Comparison of ENCODE assay signal across 8 mouse cellular contexts in the genomic region with DNA sequence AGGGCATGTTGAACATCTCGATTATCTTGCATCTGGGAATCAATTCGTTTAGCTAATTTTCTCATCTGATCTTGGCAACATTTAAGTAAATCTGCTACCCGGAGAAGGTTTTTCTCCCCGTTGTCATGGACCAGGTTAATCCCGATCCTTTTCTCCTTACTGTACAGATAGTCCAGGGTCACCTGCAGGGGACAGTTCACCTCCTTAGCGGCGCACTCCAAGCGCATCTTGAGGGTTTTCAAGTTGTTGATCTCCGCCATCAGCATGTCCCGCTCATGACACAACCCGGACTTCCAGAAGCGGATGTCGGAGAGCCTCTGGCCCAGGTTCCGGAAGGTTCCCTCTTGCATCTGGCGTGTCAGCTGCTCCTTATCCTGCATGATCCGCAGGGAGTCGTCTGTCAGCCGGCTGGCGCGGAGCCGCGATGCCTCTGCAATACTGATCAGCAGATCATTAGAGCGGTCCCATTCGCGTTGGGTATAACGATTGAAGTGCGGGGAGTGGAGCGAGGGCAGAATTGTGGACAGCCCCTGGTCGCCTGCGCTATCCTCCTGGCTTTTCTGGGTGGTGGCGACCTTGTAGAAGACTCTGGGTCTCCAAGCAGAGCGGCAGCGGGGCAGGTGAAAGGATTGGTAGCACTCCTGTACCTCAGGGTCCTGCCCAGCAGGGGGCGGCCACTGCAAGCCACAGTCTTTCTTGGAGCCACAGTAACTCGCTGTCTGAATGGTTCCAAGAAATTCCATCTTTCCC. TPM values are rescaled to one million over a fixed set of nuclear protein-coding genes. Genes with fewer than 3 reads are reported as not detected.
DNase-seq lines count a peak whose midpoint lies in the region; ATAC-seq and TF ChIP-seq lines count a peak whose summit lies in the region.

No protein-coding gene starts in this region.

- peak overlapping the region; percentile 36 for H3K4me3 ChIP-seq in embryonic facial prominence, embryonic 15.5 days (replicated peaks)
- H3K4me3 ChIP-seq in heart, embryonic 10.5 days = peak overlapping the region; percentile 60
- H3K4me3 ChIP-seq in kidney, embryonic 14.5 days (ENCODE audit: low read length) = peak overlapping the region; percentile 31
- H3K4me3 ChIP-seq in limb, embryonic 14.5 days (replicated peaks; ENCODE audit: low read length) = peak overlapping the region; percentile 33
- H3K4me3 ChIP-seq in midbrain, embryonic 16.5 days (ENCODE audit: low read depth, low read length) = peak overlapping the region; percentile 43

- H3K4me2 ChIP-seq in embryonic facial prominence, embryonic 15.5 days (replicated peaks) = peak overlapping the region; percentile 77
- peak overlapping the region; percentile 59 for H3K4me2 ChIP-seq in kidney, embryonic 14.5 days (replicated peaks; ENCODE audit: low read depth, low read length)
- H3K4me2 ChIP-seq in limb, embryonic 14.5 days (replicated peaks; ENCODE audit: low read depth, low read length, severe bottlenecking) = peak overlapping the region; percentile 63
- H3K4me2 ChIP-seq in midbrain, embryonic 16.5 days (ENCODE audit: low read length) = peak overlapping the region; percentile 85

- no peak for TF ChIP-seq POLR2A in limb, embryonic 14.5 days (IDR thresholded peaks at IDR 0.05; ENCODE audit: borderline replicate concordance, extremely low read depth, insufficient read depth, insufficient read length)

- H3K27me3 ChIP-seq in embryonic facial prominence, embryonic 15.5 days = no peaks in the 10 kb centered on the region
- peaks cover 11% of the 10 kb centered on the region for H3K27me3 ChIP-seq in heart, embryonic 10.5 days (ENCODE audit: insufficient read depth, poor library complexity, severe bottlenecking)
- peaks cover 6% of the 10 kb centered on the region; the same call in 1 of the 2 replicates for H3K27me3 ChIP-seq in kidney, embryonic 14.5 days (ENCODE audit: control insufficient read depth, insufficient read depth, low read length)
- H3K27me3 ChIP-seq in limb, embryonic 14.5 days (ENCODE audit: control insufficient read depth, insufficient read depth, low read length) = peaks cover 8% of the 10 kb centered on the region; the same call in 1 of the 2 replicates
- H3K27me3 ChIP-seq in midbrain, embryonic 16.5 days (ENCODE audit: control insufficient read depth, insufficient read depth, low read depth, low read length) = no peaks in the 10 kb centered on the region

- ATAC-seq in embryonic facial prominence, embryonic 15.5 days (ENCODE audit: insufficient number of reproducible peaks, low FRiP score, low TSS enrichment, low read depth) = no peak
- peak; percentile 60; the same call in 1 of the 2 replicates for ATAC-seq in kidney, embryonic 14.5 days (ENCODE audit: low FRiP score, low TSS enrichment)
- peak; percentile 50; the same call in 1 of the 2 replicates for ATAC-seq in limb, embryonic 14.5 days (ENCODE audit: low FRiP score, low read depth)
- ATAC-seq in midbrain, embryonic 16.5 days = peak; percentile 91

- peak; percentile 70 for DNase-seq in 3T3-L1 (ENCODE audit: low read depth, low spot score)
- DNase-seq in adrenal gland, postnatal 4 days (ENCODE audit: low spot score in 2 of 2) = peak; percentile 51 to 60
- peak; percentile 84 for DNase-seq in heart, embryonic 10.5 days (ENCODE audit: low spot score)
- DNase-seq in limb, embryonic 14.5 days (ENCODE audit: low spot score) = peak; percentile 71
- peak; percentile 59 to 66 for DNase-seq in spleen, postnatal 14 days (ENCODE audit: low spot score in 2 of 2)

- H3K27ac ChIP-seq in embryonic facial prominence, embryonic 15.5 days (replicated peaks) = no peak overlapping the region
- H3K27ac ChIP-seq in heart, embryonic 10.5 days = peak overlapping the region; percentile 67; the same call in 1 of the 2 replicates
- H3K27ac ChIP-seq in kidney, embryonic 14.5 days (ENCODE audit: low read depth, low read length) = no peak overlapping the region
- no peak overlapping the region for H3K27ac ChIP-seq in limb, embryonic 14.5 days (replicated peaks; ENCODE audit: low read depth, low read length)
- 0 out of 2 replicates have a peak overlapping the region, but pooled peaks have one; percentile 42 for H3K27ac ChIP-seq in midbrain, embryonic 16.5 days (ENCODE audit: low read length)

- 17% methylated on average over 35 of the region's 35 CpGs for WGBS in embryonic facial prominence, embryonic 15.5 days
- 15% methylated on average over 35 of the region's 35 CpGs for whole genome bisulfite sequencing in heart, embryonic 10.5 days
- WGBS in kidney, embryonic 14.5 days = 20% methylated on average over 35 of the region's 35 CpGs
- 19% methylated on average over 35 of the region's 35 CpGs for WGBS in limb, embryonic 14.5 days
- WGBS in midbrain, embryonic 16.5 days = 14% methylated on average over 35 of the region's 35 CpGs

- no peaks in the 10 kb centered on the region for H3K36me3 ChIP-seq in embryonic facial prominence, embryonic 15.5 days
- no peaks in the 10 kb centered on the region for H3K36me3 ChIP-seq in heart, embryonic 10.5 days
- H3K36me3 ChIP-seq in kidney, embryonic 14.5 days (ENCODE audit: control insufficient read depth, insufficient read depth, low read length) = no peaks in the 10 kb centered on the region
- no peaks in the 10 kb centered on the region for H3K36me3 ChIP-seq in limb, embryonic 14.5 days (ENCODE audit: control insufficient read depth, insufficient read depth, low read length)
- H3K36me3 ChIP-seq in midbrain, embryonic 16.5 days (ENCODE audit: control insufficient read depth, insufficient read depth, low read length) = no peaks in the 10 kb centered on the region

- H3K9me3 ChIP-seq in embryonic facial prominence, embryonic 15.5 days (replicated peaks) = no peaks in the 10 kb centered on the region
- no peaks in the 10 kb centered on the region for H3K9me3 ChIP-seq in heart, embryonic 10.5 days
- no peaks in the 10 kb centered on the region for H3K9me3 ChIP-seq in kidney, embryonic 14.5 days (ENCODE audit: control insufficient read depth, low read length)
- no peaks in the 10 kb centered on the region for H3K9me3 ChIP-seq in limb, embryonic 14.5 days (ENCODE audit: control insufficient read depth, low read length)
- no peaks in the 10 kb centered on the region for H3K9me3 ChIP-seq in midbrain, embryonic 16.5 days (replicated peaks; ENCODE audit: control insufficient read depth, low read length, poor library complexity, severe bottlenecking)

- peak overlapping the region; percentile 26; the same call in 1 of the 2 replicates for H3K9ac ChIP-seq in embryonic facial prominence, embryonic 15.5 days
- no peak overlapping the region; the same call in 1 of the 2 replicates for H3K9ac ChIP-seq in kidney, embryonic 14.5 days (ENCODE audit: low read depth, low read length)
- peak overlapping the region; percentile 41 for H3K9ac ChIP-seq in limb, embryonic 14.5 days (ENCODE audit: low read depth, low read length, severe bottlenecking)
- H3K9ac ChIP-seq in midbrain, embryonic 16.5 days (ENCODE audit: low read depth, low read length) = peak overlapping the region; percentile 68

- H3K4me1 ChIP-seq in embryonic facial prominence, embryonic 15.5 days = 0 out of 2 replicates have a peak, but pooled peaks cover 3% of the 10 kb centered on the region
- H3K4me1 ChIP-seq in heart, embryonic 10.5 days = peaks cover 7% of the 10 kb centered on the region
- no peaks in the 10 kb centered on the region for H3K4me1 ChIP-seq in kidney, embryonic 14.5 days (ENCODE audit: control insufficient read depth, insufficient read depth, low read length)
- H3K4me1 ChIP-seq in limb, embryonic 14.5 days (ENCODE audit: control insufficient read depth, insufficient read depth, low read length) = no peaks in the 10 kb centered on the region
- H3K4me1 ChIP-seq in midbrain, embryonic 16.5 days (ENCODE audit: control insufficient read depth, insufficient read depth, low read length) = peaks cover 4% of the 10 kb centered on the region; the same call in 1 of the 2 replicates

RNA-seq across cellular contexts. Expression of gene 4430402I18Rik, which starts 7.4 kb away (rescaled TPM):
- total RNA-seq in adrenal gland, postnatal 4 days (2021) = 1 to 10 TPM; 6.3 to 6.4 TPM
- 2.4 and 3.6 TPM in 2 replicates for polyA plus RNA-seq in embryonic facial prominence, embryonic 15.5 days (2015; fragmentation: Nextera tagmentation; extraction: Ambion mirVana)
- polyA plus RNA-seq in heart, embryonic 10.5 days (2016; fragmentation: Nextera tagmentation; extraction: Ambion mirVana) = 2.1 and 5.7 TPM in 2 replicates
- polyA plus RNA-seq in kidney, embryonic 14.5 days (2014; fragmentation: Nextera tagmentation; extraction: Ambion mirVana) = 2.8 and 3.0 TPM in 2 replicates
- 0.59 and 1.0 TPM in 2 replicates for polyA plus RNA-seq in limb, embryonic 14.5 days (2012; rRNA removed)
- 1.0 and 1.5 TPM in 2 replicates for polyA plus RNA-seq in limb, embryonic 14.5 days (2014; fragmentation: Nextera tagmentation; extraction: Ambion mirVana)
- polyA plus RNA-seq in midbrain, embryonic 16.5 days (2015; fragmentation: Nextera tagmentation; extraction: Ambion mirVana) = 0.78 and 1.4 TPM in 2 replicates

RNA-seq across cellular contexts. Expression of gene Plpp6, which starts 11.3 kb away (rescaled TPM):
- total RNA-seq in adrenal gland, postnatal 4 days (2021) = 10 to 100 TPM; 22.7 to 26.9 TPM
- 7.3 and 9.1 TPM in 2 replicates for polyA plus RNA-seq in embryonic facial prominence, embryonic 15.5 days (2015; fragmentation: Nextera tagmentation; extraction: Ambion mirVana)
- polyA plus RNA-seq in heart, embryonic 10.5 days (2016; fragmentation: Nextera tagmentation; extraction: Ambion mirVana) = 4.6 and 6.1 TPM in 2 replicates
- 6.5 and 12.5 TPM in 2 replicates for polyA plus RNA-seq in kidney, embryonic 14.5 days (2014; fragmentation: Nextera tagmentation; extraction: Ambion mirVana)
- polyA plus RNA-seq in limb, embryonic 14.5 days (2012; rRNA removed) = 5.8 and 6.8 TPM in 2 replicates
- 9.4 and 9.6 TPM in 2 replicates for polyA plus RNA-seq in limb, embryonic 14.5 days (2014; fragmentation: Nextera tagmentation; extraction: Ambion mirVana)
- 14.8 and 15.2 TPM in 2 replicates for polyA plus RNA-seq in midbrain, embryonic 16.5 days (2015; fragmentation: Nextera tagmentation; extraction: Ambion mirVana)

RNA-seq across cellular contexts. Expression of gene Cdc37l1, which starts 15.1 kb away (rescaled TPM):
- total RNA-seq in adrenal gland, postnatal 4 days (2021) = 10 to 100 TPM; 44.8 to 46.0 TPM
- polyA plus RNA-seq in embryonic facial prominence, embryonic 15.5 days (2015; fragmentation: Nextera tagmentation; extraction: Ambion mirVana) = 37.1 and 38.6 TPM in 2 replicates
- polyA plus RNA-seq in heart, embryonic 10.5 days (2016; fragmentation: Nextera tagmentation; extraction: Ambion mirVana) = 32.0 and 34.6 TPM in 2 replicates
- polyA plus RNA-seq in kidney, embryonic 14.5 days (2014; fragmentation: Nextera tagmentation; extraction: Ambion mirVana) = 30.0 and 47.2 TPM in 2 replicates
- 32.1 and 35.8 TPM in 2 replicates for polyA plus RNA-seq in limb, embryonic 14.5 days (2012; rRNA removed)
- polyA plus RNA-seq in limb, embryonic 14.5 days (2014; fragmentation: Nextera tagmentation; extraction: Ambion mirVana) = 39.6 and 47.8 TPM in 2 replicates
- polyA plus RNA-seq in midbrain, embryonic 16.5 days (2015; fragmentation: Nextera tagmentation; extraction: Ambion mirVana) = 48.9 and 52.6 TPM in 2 replicates

Comparison
In these comparisons a context has a peak if more than half of its experiments do, and no peak if none do; other contexts are left out.
1. H3K27ac ChIP-seq: peak in heart, embryonic 10.5 days (single experiment) and midbrain, embryonic 16.5 days (single experiment); none in embryonic facial prominence, embryonic 15.5 days (single experiment), kidney, embryonic 14.5 days (single experiment) and limb, embryonic 14.5 days (single experiment).
2. Peak in every context shown above with its lines, with median percentiles within 50 percentile points of each other: DNase-seq, H3K4me2 ChIP-seq and H3K4me3 ChIP-seq.